Mouse (Mus musculus): ENCODE results near the gene Vmac. TPM values are rescaled to one million over a fixed set of nuclear protein-coding genes. Genes with fewer than 3 reads are reported as not detected.

Gene Vmac
- polyA plus RNA-seq, 1 experiment, result 52.3 TPM

DNA sequence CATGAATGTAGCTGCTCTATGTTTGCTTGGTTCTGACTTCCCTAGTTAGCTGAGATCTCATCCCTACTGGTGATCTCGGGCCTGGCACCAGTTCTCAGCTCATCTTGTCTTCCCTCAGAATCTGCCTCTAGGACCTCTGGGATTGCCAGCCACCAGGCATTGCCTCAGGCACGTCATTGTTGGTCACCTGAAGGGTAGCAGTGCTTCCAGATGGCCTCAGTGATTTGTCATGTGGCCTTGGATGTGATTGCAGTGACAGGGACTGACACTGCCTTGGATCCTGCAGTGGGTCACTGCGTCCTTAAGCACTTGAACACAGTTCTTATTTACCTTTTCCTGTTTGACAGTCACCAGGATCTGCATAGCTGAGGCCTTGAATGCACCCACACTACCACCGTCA, 36.0 kb downstream of the Vmac start:
- Histone ChIP-seq H3K4me3 (ENCODE audit: control insufficient read depth, insufficient read depth, low read length) (no peak overlapping the region), H3K27me3 (ENCODE audit: control insufficient read depth, insufficient read depth, low read length) (no peaks in the 10 kb centered on the region), H3K4me1 (replicated peaks; ENCODE audit: control insufficient read depth, insufficient read depth, low read length) (peaks cover 16% of the 10 kb centered on the region), H3K36me3 (ENCODE audit: control insufficient read depth, insufficient read depth, low read length) (peaks cover 10% of the 10 kb centered on the region), H3K27ac (ENCODE audit: control insufficient read depth, insufficient read depth, low read length) (no peak overlapping the region)
- no peak for TF ChIP-seq CTCF (IDR thresholded peaks at IDR 0.05; ENCODE audit: borderline replicate concordance, control insufficient read depth, extremely low read depth, insufficient read depth, low read length, poor library complexity)
- no peak for TF ChIP-seq POLR2A (IDR thresholded peaks at IDR 0.05; ENCODE audit: control insufficient read depth, extremely low read depth, insufficient read depth, low read length, poor library complexity)
- 95% methylated on average over 4 of the region's 4 CpGs for WGBS
- no peak for DNase-seq

DNA sequence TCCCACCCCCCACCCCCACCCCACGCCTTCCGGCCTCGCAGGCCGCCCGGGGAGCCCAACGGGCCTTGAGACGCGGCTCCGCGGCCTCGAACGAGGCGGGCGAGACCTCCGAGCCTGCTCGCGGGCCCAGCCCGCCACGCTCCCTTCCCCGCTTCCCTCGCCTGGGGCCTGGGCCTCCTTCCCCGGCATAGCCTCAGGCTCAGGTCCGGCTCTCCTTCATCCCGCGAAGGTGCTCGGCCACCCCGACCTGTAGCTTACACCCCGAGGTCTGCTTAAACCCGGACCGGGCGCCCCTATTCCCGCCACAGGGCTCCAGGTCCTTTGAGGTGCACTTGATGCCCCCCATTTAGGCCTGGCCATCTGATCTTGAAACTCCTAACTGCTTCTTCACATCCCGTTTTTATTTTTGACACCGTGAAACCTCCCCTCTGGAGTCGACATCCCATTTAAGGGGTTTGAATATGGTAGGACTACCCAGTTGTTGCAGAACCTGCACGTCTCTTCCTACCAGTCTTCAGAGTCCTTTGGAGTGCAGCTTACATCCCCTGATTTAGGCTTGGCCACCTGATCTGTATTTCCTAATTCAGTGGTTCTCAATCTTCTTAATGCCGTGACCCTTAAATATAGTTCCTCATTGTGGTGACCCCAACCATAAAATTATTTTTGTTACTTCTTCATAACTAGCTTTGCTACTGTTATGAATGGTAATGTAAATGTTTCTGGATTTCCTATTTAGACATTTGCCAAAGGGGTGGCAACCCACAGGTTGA, 44.0 kb downstream of the Vmac start:
- no peak for TF ChIP-seq POLR2A (IDR thresholded peaks at IDR 0.05; ENCODE audit: control insufficient read depth, extremely low read depth, insufficient read depth, low read length, poor library complexity)
- TF ChIP-seq CTCF (IDR thresholded peaks at IDR 0.05; ENCODE audit: borderline replicate concordance, control insufficient read depth, extremely low read depth, insufficient read depth, low read length, poor library complexity), result no peak
- H3K36me3 ChIP-seq (ENCODE audit: control insufficient read depth, insufficient read depth, low read length), result no peaks in the 10 kb centered on the region; the same call in 1 of the 2 replicates
- under 1% methylated on average over 37 of the region's 37 CpGs for WGBS
- H3K27ac ChIP-seq (ENCODE audit: control insufficient read depth, insufficient read depth, low read length), result peak overlapping the region; percentile 29; the same call in 1 of the 2 replicates
- DNase-seq, result no peak
- peaks cover 11% of the 10 kb centered on the region for H3K4me1 ChIP-seq (replicated peaks; ENCODE audit: control insufficient read depth, insufficient read depth, low read length)
- peak overlapping the region; percentile 67 for H3K4me3 ChIP-seq (ENCODE audit: control insufficient read depth, insufficient read depth, low read length)
- no peaks in the 10 kb centered on the region for H3K27me3 ChIP-seq (ENCODE audit: control insufficient read depth, insufficient read depth, low read length)

DNA sequence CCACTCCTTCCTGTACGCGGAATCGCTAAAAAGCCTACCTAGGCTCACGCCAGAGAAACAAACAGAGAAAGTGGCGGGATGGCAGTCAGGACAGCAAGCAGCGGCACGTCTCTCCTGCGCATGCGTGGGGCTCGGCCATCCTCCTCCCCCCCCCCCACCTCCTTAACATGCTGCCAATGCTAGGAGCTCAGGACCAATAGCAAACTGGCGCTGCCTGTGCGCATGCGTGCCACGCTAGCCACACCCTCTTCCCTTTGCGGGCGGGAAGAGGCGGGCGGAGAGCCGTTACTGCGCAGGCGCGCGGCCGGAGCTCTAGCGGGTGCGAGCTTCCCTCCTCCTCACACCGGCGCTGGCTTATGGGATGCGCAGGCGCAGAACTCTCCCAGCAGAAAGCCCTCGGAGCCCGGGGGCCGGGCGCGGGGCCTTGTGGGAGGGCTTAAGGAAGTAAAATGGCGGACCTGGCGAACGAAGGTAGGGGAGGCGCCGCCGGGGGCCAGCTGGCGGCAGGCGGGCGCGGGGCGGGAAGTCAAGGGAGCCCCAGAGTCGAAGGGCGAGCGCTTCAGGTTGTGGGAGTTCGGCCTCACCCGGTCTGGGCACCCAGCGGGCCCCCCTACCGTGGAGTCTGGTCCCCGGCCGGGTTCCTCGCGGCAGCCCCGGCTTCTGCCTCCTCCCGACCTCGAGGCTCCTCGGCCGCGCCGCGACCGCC, 44.7 kb downstream of the Vmac start, which contains the start of gene Ranbp3:
TSS of gene Ranbp3 (plus strand) at position 354 of the 706 bp plus-strand sequence.
- peak within 1 kb of the TSS; percentile 67 for H3K4me3 ChIP-seq (ENCODE audit: control insufficient read depth, insufficient read depth, low read length)
- no peaks in the 10 kb centered on the region; the same call in 1 of the 2 replicates for H3K36me3 ChIP-seq (ENCODE audit: control insufficient read depth, insufficient read depth, low read length)
- peak; percentile 99 for DNase-seq
- no peaks in the 10 kb centered on the region; the same call in 1 of the 2 replicates for H3K27me3 ChIP-seq (ENCODE audit: control insufficient read depth, insufficient read depth, low read length)
- TF ChIP-seq POLR2A (IDR thresholded peaks at IDR 0.05; ENCODE audit: control insufficient read depth, extremely low read depth, insufficient read depth, low read length, poor library complexity) (peak; percentile 84), CTCF (IDR thresholded peaks at IDR 0.05; ENCODE audit: borderline replicate concordance, control insufficient read depth, extremely low read depth, insufficient read depth, low read length, poor library complexity) (no peak)
- WGBS, result under 1% methylated on average over 66 of the region's 66 CpGs
- H3K27ac ChIP-seq (ENCODE audit: control insufficient read depth, insufficient read depth, low read length), result peak within 1 kb of the TSS; percentile 56; the same call in 1 of the 2 replicates
- peaks cover 16% of the 10 kb centered on the region for H3K4me1 ChIP-seq (replicated peaks; ENCODE audit: control insufficient read depth, insufficient read depth, low read length)

DNA sequence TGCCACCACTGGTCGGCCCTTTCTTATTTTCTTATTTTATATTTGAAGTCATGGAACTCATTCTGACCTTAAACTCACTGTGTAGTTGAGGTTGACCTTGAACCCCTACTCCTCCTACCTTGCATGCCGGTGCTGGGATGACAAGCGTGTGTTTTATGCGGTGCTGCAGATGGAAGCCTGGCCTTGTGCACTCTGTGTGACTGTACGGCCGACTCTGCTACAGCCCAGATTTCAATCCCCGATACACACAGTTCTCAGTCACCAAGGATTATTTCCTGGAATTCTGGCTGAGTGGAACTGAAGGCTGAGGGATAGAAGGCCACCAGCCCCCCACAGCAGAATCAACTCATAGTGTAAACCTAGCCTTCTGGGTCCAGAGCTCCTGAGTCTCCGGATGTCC, 48.1 kb downstream of the Vmac start:
- no peak overlapping the region for H3K27ac ChIP-seq (ENCODE audit: control insufficient read depth, insufficient read depth, low read length)
- peaks cover 12% of the 10 kb centered on the region for H3K4me1 ChIP-seq (replicated peaks; ENCODE audit: control insufficient read depth, insufficient read depth, low read length)
- 96% methylated on average over 8 of the region's 8 CpGs for WGBS
- TF ChIP-seq POLR2A (IDR thresholded peaks at IDR 0.05; ENCODE audit: control insufficient read depth, extremely low read depth, insufficient read depth, low read length, poor library complexity) (no peak), CTCF (IDR thresholded peaks at IDR 0.05; ENCODE audit: borderline replicate concordance, control insufficient read depth, extremely low read depth, insufficient read depth, low read length, poor library complexity) (no peak)
- H3K27me3 ChIP-seq (ENCODE audit: control insufficient read depth, insufficient read depth, low read length), result no peaks in the 10 kb centered on the region; the same call in 1 of the 2 replicates
- DNase-seq, result no peak
- no peak overlapping the region for H3K4me3 ChIP-seq (ENCODE audit: control insufficient read depth, insufficient read depth, low read length)
- no peaks in the 10 kb centered on the region for H3K36me3 ChIP-seq (ENCODE audit: control insufficient read depth, insufficient read depth, low read length)

DNA sequence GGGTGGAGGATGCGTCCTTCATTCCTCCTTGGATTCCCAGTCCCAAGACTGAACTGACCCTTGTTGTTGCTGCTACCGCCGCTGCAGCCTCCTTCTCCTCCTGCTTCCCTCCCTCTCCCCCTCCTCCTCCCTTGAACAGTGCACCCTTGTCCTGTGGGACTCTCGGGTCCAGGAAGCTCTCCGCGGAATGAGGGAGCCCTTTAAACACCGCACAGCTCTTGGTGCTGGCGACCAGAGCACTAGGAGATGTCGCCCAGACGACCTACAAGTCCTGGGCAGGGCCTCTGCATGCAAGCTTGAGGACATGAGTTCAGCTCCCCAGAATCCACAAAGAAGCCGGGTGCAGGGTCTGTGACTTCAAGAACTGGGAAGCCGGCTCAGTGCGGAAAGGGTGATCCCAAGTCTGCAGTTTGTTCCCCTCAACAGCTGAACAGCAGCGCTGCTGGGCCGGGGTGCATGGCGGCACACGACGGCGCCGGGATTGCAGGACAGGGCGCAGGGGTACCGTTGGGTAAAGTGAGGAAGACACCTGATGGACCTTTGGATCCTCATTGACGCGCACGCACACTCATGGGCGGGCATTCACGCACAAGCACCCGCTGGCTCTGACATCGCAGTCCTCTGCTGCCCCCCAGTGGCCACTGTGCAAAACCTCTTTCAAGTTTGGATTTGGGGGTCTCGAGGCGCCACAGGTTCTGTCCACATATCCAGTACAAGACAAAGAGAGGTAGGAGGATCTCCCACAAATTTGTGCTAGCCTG, 49.3 kb downstream of the Vmac start:
- no peaks in the 10 kb centered on the region; the same call in 1 of the 2 replicates for H3K27me3 ChIP-seq (ENCODE audit: control insufficient read depth, insufficient read depth, low read length)
- no peak for TF ChIP-seq POLR2A (IDR thresholded peaks at IDR 0.05; ENCODE audit: control insufficient read depth, extremely low read depth, insufficient read depth, low read length, poor library complexity)
- TF ChIP-seq CTCF (IDR thresholded peaks at IDR 0.05; ENCODE audit: borderline replicate concordance, control insufficient read depth, extremely low read depth, insufficient read depth, low read length, poor library complexity), result peak; percentile 95
- DNase-seq, result peak; percentile 79
- no peaks in the 10 kb centered on the region for H3K36me3 ChIP-seq (ENCODE audit: control insufficient read depth, insufficient read depth, low read length)
- 5% methylated on average over 31 of the region's 31 CpGs for WGBS
- H3K4me1 ChIP-seq (replicated peaks; ENCODE audit: control insufficient read depth, insufficient read depth, low read length), result peaks cover 10% of the 10 kb centered on the region
- no peak overlapping the region for H3K27ac ChIP-seq (ENCODE audit: control insufficient read depth, insufficient read depth, low read length)
- peak overlapping the region; percentile 44 for H3K4me3 ChIP-seq (ENCODE audit: control insufficient read depth, insufficient read depth, low read length)

DNA sequence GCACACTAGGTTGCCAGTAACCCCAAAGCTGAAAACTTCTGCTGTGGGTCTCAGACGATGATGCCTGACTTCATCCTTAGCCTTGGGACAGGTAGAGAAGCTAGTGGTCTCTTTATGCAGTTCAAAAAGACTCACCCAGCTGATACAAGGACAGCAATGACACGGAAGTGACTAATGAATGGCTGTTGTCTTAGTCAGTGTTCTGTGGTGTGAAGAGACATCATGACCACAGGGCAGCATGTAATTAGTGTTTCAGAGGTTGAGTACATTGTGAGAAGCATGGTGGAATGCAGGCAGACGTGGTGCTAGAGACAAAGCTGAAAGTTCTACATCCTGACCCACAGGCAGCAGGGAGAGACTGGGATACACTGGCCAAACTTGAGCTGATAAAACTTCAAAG, 50.2 kb downstream of the Vmac start:
- WGBS, result 71% methylated on average over 3 of the region's 3 CpGs

More for the DNA sequence above, 50.2 kb downstream of the Vmac start:
- no peaks in the 10 kb centered on the region; the same call in 1 of the 2 replicates for H3K27me3 ChIP-seq (ENCODE audit: control insufficient read depth, insufficient read depth, low read length)
- H3K27ac ChIP-seq (ENCODE audit: control insufficient read depth, insufficient read depth, low read length), result no peak overlapping the region
- no peak for DNase-seq
- no peaks in the 10 kb centered on the region for H3K36me3 ChIP-seq (ENCODE audit: control insufficient read depth, insufficient read depth, low read length)
- TF ChIP-seq POLR2A (IDR thresholded peaks at IDR 0.05; ENCODE audit: control insufficient read depth, extremely low read depth, insufficient read depth, low read length, poor library complexity) (no peak), CTCF (IDR thresholded peaks at IDR 0.05; ENCODE audit: borderline replicate concordance, control insufficient read depth, extremely low read depth, insufficient read depth, low read length, poor library complexity) (no peak)
- H3K4me3 ChIP-seq (ENCODE audit: control insufficient read depth, insufficient read depth, low read length), result no peak overlapping the region
- peaks cover 8% of the 10 kb centered on the region for H3K4me1 ChIP-seq (replicated peaks; ENCODE audit: control insufficient read depth, insufficient read depth, low read length)

Measured in thymus, adult 2 months (tissue).